Mouse (Mus musculus): ENCODE data around the gene Tmem38b.

Tmem38b gene

GRCm38 (mm10) chr4:53884351-53885245 is 58.8 kb downstream of the Tmem38b start:
- peak; percentile 37 for DNase-seq (ENCODE audit: low read depth, low spot score)

GRCm38 (mm10) chr4:53886342-53887088 is 60.7 kb downstream of the Tmem38b start:
- no peak for DNase-seq (ENCODE audit: low read depth, low spot score)

- DNase-seq (ENCODE audit: low read depth, low spot score) = no peak
Measured at GRCm38 (mm10) chr4:53895335-53895734, 69.5 kb downstream of the Tmem38b start.

GRCm38 (mm10) chr4:53896150-53896833 is 70.4 kb downstream of the Tmem38b start:
- DNase-seq (ENCODE audit: low read depth, low spot score) = no peak

- no peak for DNase-seq (ENCODE audit: low read depth, low spot score)
Measured at GRCm38 (mm10) chr4:53900386-53900971, 74.6 kb downstream of the Tmem38b start.

- no peak for DNase-seq (ENCODE audit: low read depth, low spot score)
Measured at GRCm38 (mm10) chr4:53904335-53904734, 78.5 kb downstream of the Tmem38b start.

GRCm38 (mm10) chr4:53905537-53905936 is 79.7 kb downstream of the Tmem38b start:
- peak; percentile 52 for DNase-seq (ENCODE audit: low read depth, low spot score)

GRCm38 (mm10) chr4:53907071-53907470 is 81.2 kb downstream of the Tmem38b start:
- DNase-seq (ENCODE audit: low read depth, low spot score) = no peak

All from ES-CJ7 (cell line).